Mouse (Mus musculus) right cerebral cortex, adult 2 months (tissue): ENCODE data around the gene Gps1.
"Not testable (repeated sequence)": the region's sequence is repeated elsewhere in the genome, so short reads cannot be mapped to it uniquely, and the experiment has no call there.

Source experiments
- DNase-seq, 2 experiments: peaks; one replicate each; pipeline ENCODE4 v3.0.0; 2021 to 2022; ENCODE audit warnings: low spot score in 2 of 2

The Gps1 gene

GRCm38 (mm10) chr11:120785145-120785544 is 1.1 kb downstream of the Gps1 start:
- no peak for DNase-seq

GRCm38 (mm10) chr11:120788460-120788859 is 4.4 kb downstream of the Gps1 start:
- not testable (repeated sequence) for DNase-seq

- DNase-seq: no peak
Observed at GRCm38 (mm10) chr11:120789355-120789754, 5.3 kb downstream of the Gps1 start.

- no peak for DNase-seq
Observed at GRCm38 (mm10) chr11:120789810-120790209, 5.7 kb downstream of the Gps1 start.

GRCm38 (mm10) chr11:120792652-120793051 is 8.6 kb downstream of the Gps1 start:
- DNase-seq: no peak

GRCm38 (mm10) chr11:120795756-120796613 is 11.9 kb downstream of the Gps1 start, which contains the start of gene Dus1l:
Gene Dus1l, minus strand, starts transcription at chr11:120796403.
- DNase-seq: peak; percentile 97 to 99

- DNase-seq: no peak
Observed at GRCm38 (mm10) chr11:120796614-120796946, 12.5 kb downstream of the Gps1 start.

GRCm38 (mm10) chr11:120798244-120798643 is 14.2 kb downstream of the Gps1 start:
- no peak for DNase-seq

- no peak for DNase-seq
Observed at GRCm38 (mm10) chr11:120799316-120799890, 15.3 kb downstream of the Gps1 start.

- peak; percentile 89 to 90 for DNase-seq
Observed at GRCm38 (mm10) chr11:120800061-120800904, 16.2 kb downstream of the Gps1 start.

GRCm38 (mm10) chr11:120804274-120804673 is 20.2 kb downstream of the Gps1 start:
- DNase-seq: no peak

- DNase-seq: no peak
Observed at GRCm38 (mm10) chr11:120804769-120805168, 20.7 kb downstream of the Gps1 start.

GRCm38 (mm10) chr11:120805375-120806298 is 21.6 kb downstream of the Gps1 start:
- no peak for DNase-seq

- no peak for DNase-seq
Observed at GRCm38 (mm10) chr11:120808010-120808409, 23.9 kb downstream of the Gps1 start.

GRCm38 (mm10) chr11:120812068-120812467 is 28.0 kb downstream of the Gps1 start:
- peak in 1 of 2 experiments; percentile 30 for DNase-seq

- DNase-seq: no peak
Observed at GRCm38 (mm10) chr11:120817358-120817757, 33.3 kb downstream of the Gps1 start.

- no peak for DNase-seq
Observed at GRCm38 (mm10) chr11:120818251-120818650, 34.2 kb downstream of the Gps1 start.

- no peak for DNase-seq
Observed at GRCm38 (mm10) chr11:120819556-120819955, 35.5 kb downstream of the Gps1 start.

- no peak for DNase-seq
Observed at GRCm38 (mm10) chr11:120820546-120820945, 36.5 kb downstream of the Gps1 start.

- DNase-seq: no peak
Observed at GRCm38 (mm10) chr11:120821076-120821922, 37.2 kb downstream of the Gps1 start.
